Mouse (Mus musculus): ENCODE measurements around the gene Dclk1.

Gene Dclk1

GRCm38 (mm10) chr3:55266091-55266490 is 23.9 kb downstream of the Dclk1 start:
- no peak for DNase-seq

- DNase-seq = no peak
These were observed 27.6 kb downstream of the Dclk1 start for GRCm38 (mm10) chr3:55269802-55270201.

GRCm38 (mm10) chr3:55270345-55270744 is 28.2 kb downstream of the Dclk1 start:
- DNase-seq = no peak

GRCm38 (mm10) chr3:55270920-55271319 is 28.8 kb downstream of the Dclk1 start:
- DNase-seq = no peak

GRCm38 (mm10) chr3:55272536-55272935 is 30.4 kb downstream of the Dclk1 start:
- DNase-seq = no peak

- no peak for DNase-seq
These were observed 34.3 kb downstream of the Dclk1 start for GRCm38 (mm10) chr3:55276446-55276845.

- no peak for DNase-seq
These were observed 34.7 kb downstream of the Dclk1 start for GRCm38 (mm10) chr3:55276851-55277250.

GRCm38 (mm10) chr3:55277829-55278228 is 35.7 kb downstream of the Dclk1 start:
- DNase-seq = no peak

- no peak for DNase-seq
These were observed 37.8 kb downstream of the Dclk1 start for GRCm38 (mm10) chr3:55279923-55280322.

GRCm38 (mm10) chr3:55280471-55280870 is 38.3 kb downstream of the Dclk1 start:
- no peak for DNase-seq

- DNase-seq = no peak
These were observed 42.1 kb downstream of the Dclk1 start for GRCm38 (mm10) chr3:55284215-55284614.

GRCm38 (mm10) chr3:55288726-55289125 is 46.6 kb downstream of the Dclk1 start:
- DNase-seq = no peak

- DNase-seq = no peak
These were observed 49.8 kb downstream of the Dclk1 start for GRCm38 (mm10) chr3:55291964-55292363.

- no peak for DNase-seq
These were observed 50.7 kb downstream of the Dclk1 start for GRCm38 (mm10) chr3:55292783-55293430.

GRCm38 (mm10) chr3:55305653-55306052 is 63.5 kb downstream of the Dclk1 start:
- no peak for DNase-seq

GRCm38 (mm10) chr3:55307553-55308177 is 65.5 kb downstream of the Dclk1 start:
- DNase-seq = no peak

GRCm38 (mm10) chr3:55309961-55310360 is 67.8 kb downstream of the Dclk1 start:
- DNase-seq = no peak

- no peak for DNase-seq
These were observed 73.7 kb downstream of the Dclk1 start for GRCm38 (mm10) chr3:55315827-55316226.

- no peak for DNase-seq
These were observed 75.9 kb downstream of the Dclk1 start for GRCm38 (mm10) chr3:55318021-55318420.

- no peak for DNase-seq
These were observed 78.4 kb downstream of the Dclk1 start for GRCm38 (mm10) chr3:55320572-55320971.

- no peak for DNase-seq
These were observed 81.9 kb downstream of the Dclk1 start for GRCm38 (mm10) chr3:55324029-55324428.

GRCm38 (mm10) chr3:55330496-55330895 is 88.3 kb downstream of the Dclk1 start:
- DNase-seq = no peak

- no peak for DNase-seq
These were observed 89.5 kb downstream of the Dclk1 start for GRCm38 (mm10) chr3:55331694-55332093.

GRCm38 (mm10) chr3:55333511-55333910 is 91.3 kb downstream of the Dclk1 start:
- DNase-seq = no peak

GRCm38 (mm10) chr3:55336895-55337294 is 94.7 kb downstream of the Dclk1 start:
- DNase-seq = no peak
